Mouse (Mus musculus): ENCODE data around the gene Rora. TPM values are rescaled to one million over a fixed set of nuclear protein-coding genes. Genes with fewer than 3 reads are reported as not detected.

The Rora gene
- polyA plus RNA-seq, 1 experiment from 2014 or later = 9.4 TPM

GRCm38 (mm10) chr9:68987290-68988042 is 333.9 kb downstream of the Rora start:
- H3K4me1 ChIP-seq (ENCODE audit: insufficient read depth, low read length) = 0 out of 2 replicates have a peak, but pooled peaks cover 8% of the 10 kb centered on the region
- no peak overlapping the region for H3K4me2 ChIP-seq (replicated peaks; ENCODE audit: low read depth, low read length)
- 84% methylated on average over 6 of the region's 6 CpGs for WGBS
- H3K4me3 ChIP-seq (ENCODE audit: low read length) = no peak overlapping the region
- H3K27me3 ChIP-seq (ENCODE audit: insufficient read depth, low read length) = no peaks in the 10 kb centered on the region
- ATAC-seq (ENCODE audit: low FRiP score, low TSS enrichment) = no peak
- no peak overlapping the region for H3K27ac ChIP-seq (ENCODE audit: low read length)
- no peaks in the 10 kb centered on the region for H3K36me3 ChIP-seq (ENCODE audit: insufficient read depth, low read length)
- H3K9me3 ChIP-seq (ENCODE audit: low read length) = no peaks in the 10 kb centered on the region
- no peak overlapping the region for H3K9ac ChIP-seq (replicated peaks; ENCODE audit: low read length)

- H3K9ac ChIP-seq (replicated peaks; ENCODE audit: low read length) = no peak overlapping the region
- no peak overlapping the region for H3K4me2 ChIP-seq (replicated peaks; ENCODE audit: low read depth, low read length)
- H3K4me1 ChIP-seq (ENCODE audit: insufficient read depth, low read length) = 0 out of 2 replicates have a peak, but pooled peaks cover 8% of the 10 kb centered on the region
- no peaks in the 10 kb centered on the region for H3K36me3 ChIP-seq (ENCODE audit: insufficient read depth, low read length)
- no peaks in the 10 kb centered on the region for H3K9me3 ChIP-seq (ENCODE audit: low read length)
- 70% methylated on average over 13 of the region's 13 CpGs for WGBS
- H3K27me3 ChIP-seq (ENCODE audit: insufficient read depth, low read length) = no peaks in the 10 kb centered on the region
- no peak for ATAC-seq (ENCODE audit: low FRiP score, low TSS enrichment)
- H3K4me3 ChIP-seq (ENCODE audit: low read length) = no peak overlapping the region
- no peak overlapping the region for H3K27ac ChIP-seq (ENCODE audit: low read length)
Measured at GRCm38 (mm10) chr9:68988162-68988911, 334.8 kb downstream of the Rora start.

- WGBS = 74% methylated on average over 7 of the region's 7 CpGs
- no peak overlapping the region for H3K4me2 ChIP-seq (replicated peaks; ENCODE audit: low read depth, low read length)
- no peaks in the 10 kb centered on the region for H3K9me3 ChIP-seq (ENCODE audit: low read length)
- H3K9ac ChIP-seq (replicated peaks; ENCODE audit: low read length) = no peak overlapping the region
- H3K27ac ChIP-seq (ENCODE audit: low read length) = no peak overlapping the region
- 0 out of 2 replicates have a peak, but pooled peaks cover 8% of the 10 kb centered on the region for H3K4me1 ChIP-seq (ENCODE audit: insufficient read depth, low read length)
- no peak overlapping the region for H3K4me3 ChIP-seq (ENCODE audit: low read length)
- H3K36me3 ChIP-seq (ENCODE audit: insufficient read depth, low read length) = no peaks in the 10 kb centered on the region
- no peak for ATAC-seq (ENCODE audit: low FRiP score, low TSS enrichment)
- H3K27me3 ChIP-seq (ENCODE audit: insufficient read depth, low read length) = no peaks in the 10 kb centered on the region
Measured at GRCm38 (mm10) chr9:68989885-68990449, 336.4 kb downstream of the Rora start.

GRCm38 (mm10) chr9:68993881-68994280 is 340.3 kb downstream of the Rora start:
- ATAC-seq (ENCODE audit: low FRiP score, low TSS enrichment) = no peak
- H3K27me3 ChIP-seq (ENCODE audit: insufficient read depth, low read length) = no peaks in the 10 kb centered on the region
- no peak overlapping the region for H3K4me3 ChIP-seq (ENCODE audit: low read length)
- H3K4me1 ChIP-seq (ENCODE audit: insufficient read depth, low read length) = no peaks in the 10 kb centered on the region
- H3K36me3 ChIP-seq (ENCODE audit: insufficient read depth, low read length) = no peaks in the 10 kb centered on the region
- H3K27ac ChIP-seq (ENCODE audit: low read length) = no peak overlapping the region
- peaks cover 6% of the 10 kb centered on the region for H3K9me3 ChIP-seq (ENCODE audit: low read length)
- H3K4me2 ChIP-seq (replicated peaks; ENCODE audit: low read depth, low read length) = no peak overlapping the region
- WGBS = 63% methylated on average over 2 of the region's 2 CpGs
- no peak overlapping the region for H3K9ac ChIP-seq (replicated peaks; ENCODE audit: low read length)

GRCm38 (mm10) chr9:68998961-68999360 is 345.4 kb downstream of the Rora start:
- Histone ChIP-seq H3K36me3 (ENCODE audit: insufficient read depth, low read length) (no peaks in the 10 kb centered on the region), H3K27me3 (ENCODE audit: insufficient read depth, low read length) (no peaks in the 10 kb centered on the region), H3K27ac (ENCODE audit: low read length) (no peak overlapping the region), H3K9ac (replicated peaks; ENCODE audit: low read length) (no peak overlapping the region), H3K4me2 (replicated peaks; ENCODE audit: low read depth, low read length) (no peak overlapping the region), H3K4me1 (ENCODE audit: insufficient read depth, low read length) (no peaks in the 10 kb centered on the region), H3K4me3 (ENCODE audit: low read length) (no peak overlapping the region), H3K9me3 (ENCODE audit: low read length) (peaks cover 6% of the 10 kb centered on the region)
- 90% methylated on average over 9 of the region's 9 CpGs for WGBS
- no peak for ATAC-seq (ENCODE audit: low FRiP score, low TSS enrichment)

GRCm38 (mm10) chr9:69004514-69004913 is 350.9 kb downstream of the Rora start:
- no peak for ATAC-seq (ENCODE audit: low FRiP score, low TSS enrichment)
- no peak overlapping the region for H3K9ac ChIP-seq (replicated peaks; ENCODE audit: low read length)
- 74% methylated on average over 9 of the region's 9 CpGs for WGBS
- no peaks in the 10 kb centered on the region for H3K9me3 ChIP-seq (ENCODE audit: low read length)
- no peak overlapping the region for H3K4me2 ChIP-seq (replicated peaks; ENCODE audit: low read depth, low read length)
- no peaks in the 10 kb centered on the region for H3K27me3 ChIP-seq (ENCODE audit: insufficient read depth, low read length)
- H3K4me3 ChIP-seq (ENCODE audit: low read length) = no peak overlapping the region
- no peaks in the 10 kb centered on the region for H3K36me3 ChIP-seq (ENCODE audit: insufficient read depth, low read length)
- H3K4me1 ChIP-seq (ENCODE audit: insufficient read depth, low read length) = no peaks in the 10 kb centered on the region
- H3K27ac ChIP-seq (ENCODE audit: low read length) = no peak overlapping the region

- Histone ChIP-seq H3K27me3 (ENCODE audit: insufficient read depth, low read length) (no peaks in the 10 kb centered on the region), H3K4me1 (ENCODE audit: insufficient read depth, low read length) (no peaks in the 10 kb centered on the region), H3K9me3 (ENCODE audit: low read length) (no peaks in the 10 kb centered on the region), H3K9ac (replicated peaks; ENCODE audit: low read length) (no peak overlapping the region), H3K27ac (ENCODE audit: low read length) (no peak overlapping the region), H3K4me2 (replicated peaks; ENCODE audit: low read depth, low read length) (no peak overlapping the region), H3K36me3 (ENCODE audit: insufficient read depth, low read length) (no peaks in the 10 kb centered on the region), H3K4me3 (ENCODE audit: low read length) (no peak overlapping the region)
- 50% methylated on average over 3 of the region's 3 CpGs for WGBS
- ATAC-seq (ENCODE audit: low FRiP score, low TSS enrichment) = no peak
Measured at GRCm38 (mm10) chr9:69006666-69007065, 353.1 kb downstream of the Rora start.

GRCm38 (mm10) chr9:69008706-69009105 is 355.1 kb downstream of the Rora start:
- Histone ChIP-seq H3K4me1 (ENCODE audit: insufficient read depth, low read length) (no peaks in the 10 kb centered on the region), H3K4me2 (replicated peaks; ENCODE audit: low read depth, low read length) (no peak overlapping the region), H3K9me3 (ENCODE audit: low read length) (no peaks in the 10 kb centered on the region), H3K27me3 (ENCODE audit: insufficient read depth, low read length) (no peaks in the 10 kb centered on the region), H3K4me3 (ENCODE audit: low read length) (no peak overlapping the region), H3K36me3 (ENCODE audit: insufficient read depth, low read length) (no peaks in the 10 kb centered on the region), H3K27ac (ENCODE audit: low read length) (no peak overlapping the region), H3K9ac (replicated peaks; ENCODE audit: low read length) (no peak overlapping the region)
- 89% methylated on average over 2 of the region's 2 CpGs for WGBS
- ATAC-seq (ENCODE audit: low FRiP score, low TSS enrichment) = no peak

- Histone ChIP-seq H3K4me1 (ENCODE audit: insufficient read depth, low read length) (no peaks in the 10 kb centered on the region), H3K27ac (ENCODE audit: low read length) (no peak overlapping the region), H3K27me3 (ENCODE audit: insufficient read depth, low read length) (no peaks in the 10 kb centered on the region), H3K4me2 (replicated peaks; ENCODE audit: low read depth, low read length) (no peak overlapping the region), H3K36me3 (ENCODE audit: insufficient read depth, low read length) (no peaks in the 10 kb centered on the region), H3K4me3 (ENCODE audit: low read length) (no peak overlapping the region), H3K9me3 (ENCODE audit: low read length) (no peaks in the 10 kb centered on the region), H3K9ac (replicated peaks; ENCODE audit: low read length) (no peak overlapping the region)
- WGBS = 75% methylated on average over 5 of the region's 5 CpGs
- no peak for ATAC-seq (ENCODE audit: low FRiP score, low TSS enrichment)
Measured at GRCm38 (mm10) chr9:69010886-69011285, 357.3 kb downstream of the Rora start.

Data from kidney, embryonic 16.5 days (tissue).